Mouse (Mus musculus) thymus, adult 2 months (tissue): Measurements from ENCODE around the gene Tmem263.

Experiments
- CTCF ChIP-seq: fragments of 200-500 bp; IDR thresholded peaks from 2 replicates; pipeline ENCODE4 v1.5.1; 2012; ENCODE audit warnings: mild to moderate bottlenecking, control low read depth, low read length, moderate library complexity, borderline replicate concordance; ENCODE audit not compliant: control insufficient read depth, poor library complexity, insufficient read depth; ENCODE audit errors: extremely low read depth
- POLR2A ChIP-seq: fragments of 200-500 bp; IDR thresholded peaks from 2 replicates; pipeline ENCODE4 v1.6.1; 2012; ENCODE audit warnings: mild to moderate bottlenecking, low read length, control low read depth, moderate library complexity; ENCODE audit not compliant: control insufficient read depth, poor library complexity, insufficient read depth; ENCODE audit errors: extremely low read depth

DNA sequence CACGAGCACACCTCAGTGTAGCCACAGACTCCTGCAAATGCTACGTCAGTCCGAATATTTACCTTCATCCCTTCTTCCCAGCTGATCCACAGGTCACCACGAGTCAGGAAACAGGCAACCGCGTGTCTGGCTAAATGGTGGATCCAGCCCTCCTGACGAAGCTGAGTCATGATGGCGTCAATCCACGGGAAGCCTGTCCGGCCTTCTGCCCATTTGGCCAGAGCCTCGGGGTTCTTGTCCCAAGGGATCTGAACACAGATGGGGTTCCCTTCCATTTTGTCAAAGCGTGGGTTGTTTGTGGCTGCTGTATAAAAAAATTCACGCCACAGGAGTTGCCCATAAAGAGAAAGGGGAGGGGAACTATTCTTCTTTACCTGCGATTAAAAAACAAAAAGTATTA is 43.9 kb downstream of the Tmem263 start:
- TF ChIP-seq POLR2A (no peak), CTCF (no peak)
